Mouse (Mus musculus) stomach, postnatal 0 days (tissue): ENCODE data around the gene Gzmc. TPM values are rescaled to one million over a fixed set of nuclear protein-coding genes. Genes with fewer than 3 reads are reported as not detected.

Source experiments
- ATAC-seq: fragments of 200-750 bp; cut with Nextera tagmentation; 2 replicates; pipeline ENCODE4 v1.8.0; 2017; ENCODE audit not compliant: low FRiP score, low TSS enrichment
- DNase-seq: peaks from one replicate; pipeline ENCODE4 v3.0.0-alpha.2; 2016; ENCODE audit warnings: low spot score
- H3K27ac ChIP-seq: fragments of 300-500 bp; sonication (generic); replicated peaks from 2 replicates; pipeline ENCODE4 v1.5.1; 2014; ENCODE audit warnings: mild to moderate bottlenecking, control low read depth
- H3K27me3 ChIP-seq: fragments of 300-500 bp; sonication (generic); 2 replicates; pipeline ENCODE4 v1.6.1; 2014; ENCODE audit warnings: low read length; ENCODE audit not compliant: control insufficient read depth, insufficient read depth
- H3K36me3 ChIP-seq: fragments of 300-500 bp; sonication (generic); 2 replicates; pipeline ENCODE4 v1.6.1; 2014; ENCODE audit warnings: low read length, mixed read lengths; ENCODE audit not compliant: control insufficient read depth, insufficient read depth
- H3K4me1 ChIP-seq: fragments of 300-500 bp; sonication (generic); replicated peaks from 2 replicates; pipeline ENCODE4 v1.6.1; 2014; ENCODE audit warnings: antibody characterized with exemption; ENCODE audit not compliant: control insufficient read depth, insufficient read depth
- H3K4me2 ChIP-seq: fragments of 300-500 bp; sonication (generic); replicated peaks from 2 replicates; pipeline ENCODE4 v1.6.1; 2014; ENCODE audit warnings: low read depth, mild to moderate bottlenecking, control low read depth, moderate library complexity
- H3K4me3 ChIP-seq: fragments of 300-500 bp; sonication (generic); 2 replicates; pipeline ENCODE4 v1.5.1; 2014; ENCODE audit warnings: low read depth, low read length, control low read depth
- H3K9ac ChIP-seq: fragments of 300-500 bp; sonication (generic); 2 replicates; pipeline ENCODE4 v1.6.1; 2014; ENCODE audit warnings: mild to moderate bottlenecking, low read length, control low read depth, mixed read lengths
- H3K9me3 ChIP-seq: fragments of 300-500 bp; sonication (generic); 2 replicates; pipeline ENCODE4 v1.6.1; 2016; ENCODE audit warnings: low read length; ENCODE audit not compliant: control insufficient read depth
- CTCF ChIP-seq: IDR thresholded peaks from 2 replicates; pipeline ENCODE4 v1.5.1; 2016; ENCODE audit warnings: antibody characterized with exemption, low read depth, mild to moderate bottlenecking, moderate library complexity
- EP300 ChIP-seq: optimal IDR thresholded peaks from 2 replicates; pipeline ENCODE3; 2016; ENCODE audit warnings: antibody characterized with exemption
- WGBS: fragments of 180-500 bp; shearing (Covaris S2); extraction: QIAGEN DNeasy Blood & Tissue Kit; methylation state at CpG from one replicate; pipeline ENCODE4 v1.1.7; 2014; 5-methylcytosine and 5-hydroxymethylcytosine counted together
- polyA plus RNA-seq: library from polyadenylated mRNA; unstranded; fragments of >200 nt; fragmentation: Nextera tagmentation; extraction: Ambion mirVana; gene quantifications from 2 replicates; pipeline ENCODE4 v1.2.1, GENCODE M21; 2015

The Gzmc gene
- polyA plus RNA-seq, 1 experiment from 2014 or later: 0.11 TPM

DNA sequence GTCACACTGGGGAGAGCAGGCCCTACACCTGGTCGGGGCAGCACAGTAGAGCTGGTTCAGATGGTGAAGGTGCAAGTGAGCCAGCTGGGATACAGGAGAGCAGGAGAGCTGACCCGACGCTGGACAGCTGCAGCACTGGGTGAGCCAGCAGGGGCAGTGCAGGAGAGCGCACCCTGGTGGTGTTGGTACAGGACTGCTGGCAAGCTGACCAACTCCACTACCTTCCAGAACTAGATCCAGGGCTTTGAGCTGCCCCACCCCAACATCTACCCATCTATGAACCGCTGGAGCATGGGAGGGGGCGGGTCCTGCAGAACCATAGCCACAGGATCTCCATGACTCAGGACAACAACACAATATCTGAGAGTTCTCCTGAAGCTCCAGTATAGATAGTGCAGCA is 47.5 kb downstream of the Gzmc start:
- TF ChIP-seq EP300 (no peak), CTCF (peak; percentile 42; the same call in 1 of the 2 replicates)
- H3K4me1 ChIP-seq: no peaks in the 10 kb centered on the region
- no peak overlapping the region for H3K9ac ChIP-seq
- no peaks in the 10 kb centered on the region for H3K27me3 ChIP-seq
- DNase-seq: peak; percentile 16
- H3K4me3 ChIP-seq: no peak overlapping the region
- no peak overlapping the region for H3K27ac ChIP-seq
- H3K4me2 ChIP-seq: no peak overlapping the region
- ATAC-seq: no peak
- H3K36me3 ChIP-seq: no peaks in the 10 kb centered on the region
- H3K9me3 ChIP-seq: no peaks in the 10 kb centered on the region
- WGBS: 52% methylated on average over 6 of the region's 6 CpGs

DNA sequence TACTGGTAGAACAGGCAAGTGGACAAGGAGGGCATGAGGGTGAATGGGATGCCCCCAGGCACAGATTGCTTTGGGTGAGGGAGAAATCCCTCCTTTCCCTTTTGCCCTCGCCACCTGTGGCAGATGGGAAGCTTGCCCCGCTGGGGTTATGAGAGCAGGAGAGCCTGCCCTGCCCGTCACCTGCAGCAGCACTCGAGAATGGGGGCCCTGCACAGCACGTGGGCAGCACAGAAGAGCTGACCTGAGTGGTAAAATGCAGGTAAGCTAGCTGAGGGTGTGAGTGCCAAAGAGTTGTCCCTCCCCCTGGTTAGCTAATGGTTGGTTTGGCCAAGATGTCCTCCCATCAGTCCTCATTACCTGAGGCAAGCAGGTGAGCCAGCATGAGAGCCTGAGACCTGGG is 47.9 kb downstream of the Gzmc start:
- Histone ChIP-seq H3K9ac (no peak overlapping the region), H3K27me3 (no peaks in the 10 kb centered on the region), H3K4me2 (no peak overlapping the region), H3K27ac (no peak overlapping the region), H3K9me3 (no peaks in the 10 kb centered on the region), H3K36me3 (no peaks in the 10 kb centered on the region), H3K4me1 (no peaks in the 10 kb centered on the region), H3K4me3 (no peak overlapping the region)
- DNase-seq (peak; percentile 4), ATAC-seq (0 out of 2 replicates have a peak, but pooled peaks have one; percentile 32)
- no peak for TF ChIP-seq CTCF
- no peak for TF ChIP-seq EP300
- 64% methylated on average over 5 of the region's 5 CpGs for WGBS

Other genes starting within 250 kb of the Gzmc start
- 0.13 TPM in 1 of 2 replicates, not detected in the other for gene Mcpt1, start 216.7 kb downstream of the Gzmc start, polyA plus RNA-seq
- gene Mcpt9, start 204.2 kb downstream of the Gzmc start, polyA plus RNA-seq: not detected in 2 replicates
- 1.7 and 1.8 TPM in 2 replicates for gene Mcpt2, start 192.6 kb downstream of the Gzmc start, polyA plus RNA-seq
- gene Mcpt4, start 172.3 kb downstream of the Gzmc start, polyA plus RNA-seq: 3.7 TPM in 2 replicates
- gene Mcpt8, start 149.4 kb downstream of the Gzmc start, polyA plus RNA-seq: 0.16 and 0.30 TPM in 2 replicates
- 0.13 and 0.18 TPM in 2 replicates for gene Ctsg, start 132.1 kb downstream of the Gzmc start, polyA plus RNA-seq
- gene Gzme, start 114.0 kb downstream of the Gzmc start, polyA plus RNA-seq: not detected in 2 replicates
- gene Gzmd, start 102.0 kb downstream of the Gzmc start, polyA plus RNA-seq: not detected in 2 replicates
- not detected in 2 replicates for gene Gzmg, start 75.1 kb downstream of the Gzmc start, polyA plus RNA-seq
- not detected in 2 replicates for gene Gzmn, start 60.1 kb downstream of the Gzmc start, polyA plus RNA-seq
- not detected in 2 replicates for gene Gzmf, start 23.2 kb downstream of the Gzmc start, polyA plus RNA-seq
- 0.11 and 0.15 TPM in 2 replicates for gene Gzmb, start 27.6 kb upstream of the Gzmc start, polyA plus RNA-seq
- 0.05 and 0.28 TPM in 2 replicates for gene Atp12a, start 130.4 kb upstream of the Gzmc start, polyA plus RNA-seq
- gene Rnf17, start 167.9 kb upstream of the Gzmc start, polyA plus RNA-seq: 0.40 and 0.67 TPM in 2 replicates